Mouse (Mus musculus): ENCODE measurements around the gene Dis3l2. TPM values are rescaled to one million over a fixed set of nuclear protein-coding genes. Genes with fewer than 3 reads are reported as not detected.

Gene Dis3l2
- polyA plus RNA-seq, 1 experiment from 2014 or later: 23.2 TPM

DNA sequence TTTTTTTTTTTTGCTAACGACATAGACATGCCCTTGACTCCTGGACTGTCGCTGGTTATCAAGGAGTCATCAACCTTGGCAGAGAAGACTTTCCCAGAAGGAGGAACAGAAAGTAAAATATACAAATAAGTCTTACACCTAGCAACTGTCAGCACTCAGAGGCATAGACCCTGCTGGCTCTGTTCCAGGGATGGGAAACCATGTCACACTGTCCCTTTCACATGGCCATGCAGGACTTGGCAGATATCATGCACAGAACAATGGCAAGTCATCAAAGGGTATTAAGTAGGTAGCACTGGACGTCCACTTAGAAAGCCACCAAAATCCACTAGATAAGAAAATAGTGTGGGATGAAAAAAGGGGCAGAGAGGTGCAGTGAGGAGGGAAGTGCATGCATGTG, 46.5 kb downstream of the Dis3l2 start:
- WGBS: 69% methylated on average over 3 of the region's 3 CpGs
- Histone ChIP-seq H3K36me3 (peaks cover 9% of the 10 kb centered on the region; the same call in 1 of the 2 replicates), H3K27ac (no peak overlapping the region), H3K4me3 (no peak overlapping the region), H3K27me3 (ENCODE audit: insufficient read depth, poor library complexity, severe bottlenecking) (no peaks in the 10 kb centered on the region), H3K9me3 (no peaks in the 10 kb centered on the region), H3K4me1 (no peaks in the 10 kb centered on the region)
- no peak for DNase-seq (ENCODE audit: low spot score)

DNA sequence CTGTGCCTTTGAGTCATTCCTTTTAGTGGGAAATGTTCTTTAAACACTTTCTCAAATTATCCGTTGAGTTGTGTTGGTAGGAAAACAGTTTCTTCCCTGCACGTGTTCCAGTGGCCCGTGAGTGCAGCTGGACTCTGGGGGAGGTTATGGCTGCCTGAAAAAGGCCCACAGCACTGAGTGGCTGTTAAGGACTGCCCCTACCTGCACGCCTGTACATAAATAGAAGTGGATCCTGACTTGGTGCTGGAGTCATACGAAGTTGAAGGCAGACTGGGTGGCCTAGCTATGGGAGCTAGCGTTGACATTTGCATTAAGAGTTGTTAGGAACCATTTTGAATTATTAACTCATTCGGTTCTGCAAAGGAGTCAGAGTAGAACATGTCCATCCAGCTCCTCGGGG, 49.8 kb downstream of the Dis3l2 start:
- Histone ChIP-seq H3K4me3 (no peak overlapping the region), H3K9me3 (no peaks in the 10 kb centered on the region), H3K27ac (no peak overlapping the region), H3K36me3 (peaks cover 4% of the 10 kb centered on the region; the same call in 1 of the 2 replicates), H3K4me1 (no peaks in the 10 kb centered on the region), H3K27me3 (ENCODE audit: insufficient read depth, poor library complexity, severe bottlenecking) (no peaks in the 10 kb centered on the region)
- no peak for DNase-seq (ENCODE audit: low spot score)
- 83% methylated on average over 8 of the region's 8 CpGs for WGBS

DNA sequence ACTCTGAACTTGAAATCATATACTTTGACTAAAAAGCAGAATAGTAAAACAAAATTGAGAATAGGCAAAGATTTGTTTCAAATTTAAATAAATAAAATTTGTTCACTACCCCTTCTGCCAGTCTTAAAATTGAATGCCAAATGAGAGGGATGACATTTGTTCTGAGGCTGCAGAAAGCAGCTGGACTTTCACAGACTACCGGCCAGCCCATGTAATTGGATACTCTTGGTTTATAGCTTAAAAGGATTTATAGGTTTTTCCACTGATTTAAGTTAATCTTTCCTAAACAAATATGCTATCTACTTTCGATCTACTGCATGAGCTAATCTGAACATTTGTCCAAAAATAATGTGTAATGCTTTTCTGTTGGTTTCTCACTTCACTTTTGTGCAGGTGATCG, 50.7 kb downstream of the Dis3l2 start:
- no peak for DNase-seq (ENCODE audit: low spot score)

DNA sequence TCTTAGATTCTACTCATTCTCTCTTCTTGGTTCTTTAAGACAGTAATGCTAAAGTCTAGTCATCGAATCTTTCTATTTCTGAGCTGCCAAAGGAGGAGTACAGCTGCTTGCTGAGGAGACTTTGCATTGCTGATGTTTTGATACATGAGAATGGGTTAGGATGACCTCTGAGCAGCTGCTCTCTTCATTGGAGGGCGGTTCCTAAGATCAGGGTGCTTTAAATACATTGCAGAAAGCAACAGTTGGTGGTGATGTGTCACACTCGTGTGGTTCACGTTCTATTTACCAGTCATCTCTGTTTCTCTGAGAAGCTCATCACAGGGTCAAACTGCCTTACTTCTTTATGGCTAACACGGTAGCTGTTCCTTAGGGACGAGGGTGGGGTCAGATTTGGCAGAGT, 54.5 kb downstream of the Dis3l2 start:
- H3K4me3 ChIP-seq: no peak overlapping the region
- H3K27ac ChIP-seq: no peak overlapping the region
- H3K4me1 ChIP-seq: no peaks in the 10 kb centered on the region
- no peaks in the 10 kb centered on the region for H3K9me3 ChIP-seq
- H3K27me3 ChIP-seq (ENCODE audit: insufficient read depth, poor library complexity, severe bottlenecking): no peaks in the 10 kb centered on the region
- 79% methylated on average over 6 of the region's 6 CpGs for WGBS
- no peak for DNase-seq (ENCODE audit: low spot score)
- 0 out of 2 replicates have a peak, but pooled peaks cover 9% of the 10 kb centered on the region for H3K36me3 ChIP-seq

More for the DNA sequence above, 50.7 kb downstream of the Dis3l2 start:
- H3K27me3 ChIP-seq (ENCODE audit: insufficient read depth, poor library complexity, severe bottlenecking): no peaks in the 10 kb centered on the region
- H3K4me3 ChIP-seq: no peak overlapping the region
- peaks cover 4% of the 10 kb centered on the region; the same call in 1 of the 2 replicates for H3K36me3 ChIP-seq
- no peak overlapping the region for H3K27ac ChIP-seq
- 86% methylated on average over 3 of the region's 3 CpGs for WGBS
- no peaks in the 10 kb centered on the region for H3K4me1 ChIP-seq
- no peaks in the 10 kb centered on the region for H3K9me3 ChIP-seq

DNA sequence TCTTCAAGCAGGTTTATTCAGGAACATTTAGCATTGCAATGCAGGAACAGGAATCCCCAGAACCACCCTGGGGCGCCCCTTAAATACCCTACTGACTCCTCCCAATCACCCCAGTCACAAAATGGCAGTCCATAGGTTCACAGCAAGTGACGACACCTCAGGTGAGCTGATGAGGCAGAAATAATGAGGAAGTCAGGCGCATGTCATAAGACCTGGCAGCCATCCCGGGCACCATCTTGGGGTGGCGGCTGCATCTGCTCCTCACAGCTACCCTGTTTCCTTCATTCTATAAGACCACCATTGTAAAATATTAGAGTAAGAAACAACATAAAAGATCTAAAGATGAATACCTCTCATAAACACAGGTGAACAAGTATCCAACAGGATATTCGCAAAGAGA, 58.6 kb downstream of the Dis3l2 start:
- H3K27ac ChIP-seq: no peak overlapping the region
- H3K9me3 ChIP-seq: no peaks in the 10 kb centered on the region
- H3K4me1 ChIP-seq: no peaks in the 10 kb centered on the region
- 0 out of 2 replicates have a peak, but pooled peaks cover 14% of the 10 kb centered on the region for H3K36me3 ChIP-seq
- no peak for DNase-seq (ENCODE audit: low spot score)
- no peaks in the 10 kb centered on the region for H3K27me3 ChIP-seq (ENCODE audit: insufficient read depth, poor library complexity, severe bottlenecking)
- 94% methylated on average over 6 of the region's 6 CpGs for WGBS
- H3K4me3 ChIP-seq: no peak overlapping the region

DNA sequence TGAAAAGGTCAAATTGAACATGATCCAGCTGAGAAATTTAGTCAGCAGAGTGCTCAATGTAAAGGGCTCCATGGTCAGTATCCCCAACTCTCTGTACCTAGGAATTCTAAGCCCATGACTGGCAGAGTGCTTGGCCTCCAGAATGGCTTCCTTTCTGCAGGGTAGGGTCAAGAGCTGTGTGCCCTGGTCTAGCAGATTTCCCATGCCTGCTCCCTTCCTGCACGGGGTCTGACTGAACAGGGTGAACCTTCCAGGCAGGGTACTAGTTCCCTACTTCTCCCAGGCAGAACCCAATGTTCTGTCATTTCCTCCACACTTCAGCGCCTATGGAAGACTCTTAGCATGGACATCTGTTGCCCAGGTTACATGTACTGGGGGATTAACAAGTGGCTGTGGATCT, 97.6 kb downstream of the Dis3l2 start:
- Histone ChIP-seq H3K4me1 (no peaks in the 10 kb centered on the region), H3K9me3 (no peaks in the 10 kb centered on the region), H3K36me3 (0 out of 2 replicates have a peak, but pooled peaks cover 2% of the 10 kb centered on the region), H3K27me3 (ENCODE audit: insufficient read depth, poor library complexity, severe bottlenecking) (no peaks in the 10 kb centered on the region), H3K4me3 (no peak overlapping the region), H3K27ac (no peak overlapping the region)
- no peak for DNase-seq (ENCODE audit: low spot score)
- 88% methylated on average over 2 of the region's 2 CpGs for WGBS

DNA sequence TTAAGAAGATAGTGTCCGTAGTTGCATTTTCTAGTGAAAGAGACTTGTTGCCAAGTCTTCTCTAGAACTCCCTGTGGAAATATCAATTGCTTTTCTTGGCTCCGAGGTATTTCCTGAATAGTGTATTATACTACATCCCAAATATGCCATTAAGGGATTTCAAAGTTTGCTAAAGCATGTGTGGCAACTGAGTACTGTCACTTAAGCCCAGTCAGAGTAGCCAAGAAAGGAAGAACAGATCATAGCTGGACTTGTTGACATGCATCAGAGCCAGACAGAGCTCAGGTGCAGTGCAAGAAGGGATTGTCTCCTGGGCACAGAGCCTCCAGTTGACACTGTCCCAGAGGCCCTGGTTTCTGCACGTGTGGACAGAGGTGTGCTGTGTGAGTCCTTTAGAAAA, 108.1 kb downstream of the Dis3l2 start:
- H3K4me3 ChIP-seq: no peak overlapping the region
- no peak overlapping the region for H3K27ac ChIP-seq
- no peaks in the 10 kb centered on the region for H3K4me1 ChIP-seq
- H3K9me3 ChIP-seq: no peaks in the 10 kb centered on the region
- no peaks in the 10 kb centered on the region for H3K27me3 ChIP-seq (ENCODE audit: insufficient read depth, poor library complexity, severe bottlenecking)
- WGBS: 71% methylated on average over 3 of the region's 3 CpGs
- H3K36me3 ChIP-seq: 0 out of 2 replicates have a peak, but pooled peaks cover 4% of the 10 kb centered on the region
- DNase-seq (ENCODE audit: low spot score): no peak

DNA sequence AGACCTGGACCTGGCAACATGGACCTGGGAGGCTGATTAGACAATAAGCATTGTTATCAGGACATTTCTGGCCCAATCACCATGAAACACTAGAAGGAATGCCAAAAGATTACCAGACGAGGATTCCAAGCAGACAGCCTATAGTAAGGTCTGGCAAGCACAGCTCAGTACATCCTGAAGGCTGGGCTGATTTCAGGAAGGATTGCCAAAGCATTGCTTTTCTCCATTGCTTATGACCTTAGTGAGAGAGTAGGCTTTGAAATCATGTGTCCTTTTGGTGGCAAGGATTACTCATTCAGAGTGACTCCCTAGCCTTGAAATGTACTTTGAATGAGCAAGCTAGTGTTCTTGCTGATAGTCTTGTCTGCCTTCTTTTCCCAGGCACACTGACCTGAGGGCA, 118.7 kb downstream of the Dis3l2 start:
- 35% methylated on average over 1 of the region's 1 CpGs for WGBS

DNA sequence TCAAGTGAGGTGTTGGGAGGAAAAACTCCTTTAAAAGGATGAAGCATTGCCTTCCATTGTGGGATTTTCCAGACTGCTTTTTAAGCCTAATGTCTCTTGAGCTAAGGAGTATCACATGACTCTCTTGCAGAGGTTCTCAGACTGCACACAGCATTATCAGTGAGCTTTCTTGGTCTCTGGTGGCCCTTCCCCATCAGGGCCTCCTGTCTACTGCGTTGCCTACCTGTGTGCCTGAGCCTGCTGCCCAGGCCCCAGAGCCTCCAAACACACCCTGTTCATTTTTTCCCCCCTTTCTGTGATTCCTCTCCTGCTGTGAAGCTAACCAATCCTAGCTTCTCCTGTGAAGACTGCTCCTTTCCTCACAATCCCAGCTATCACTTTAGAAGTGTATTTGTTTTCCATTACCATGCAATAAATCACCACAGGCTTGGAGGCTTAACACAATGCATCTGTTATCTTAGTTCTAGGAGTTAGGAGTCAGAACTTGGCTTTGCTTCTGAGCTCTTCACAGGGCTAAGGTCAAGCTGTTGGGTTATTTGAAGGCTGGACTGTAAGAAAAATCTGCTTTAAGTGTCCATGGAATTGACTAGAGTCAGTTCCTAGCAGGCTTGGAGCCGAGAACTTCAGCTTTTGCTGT, 130.9 kb downstream of the Dis3l2 start:
- no peak for DNase-seq (ENCODE audit: low spot score)
- Histone ChIP-seq H3K4me1 (peaks cover 7% of the 10 kb centered on the region), H3K4me3 (no peak overlapping the region), H3K27me3 (ENCODE audit: insufficient read depth, poor library complexity, severe bottlenecking) (no peaks in the 10 kb centered on the region), H3K27ac (no peak overlapping the region), H3K9me3 (no peaks in the 10 kb centered on the region), H3K36me3 (no peaks in the 10 kb centered on the region)
- 62% methylated on average over 2 of the region's 2 CpGs for WGBS

More for the DNA sequence above, 118.7 kb downstream of the Dis3l2 start:
- Histone ChIP-seq H3K27me3 (ENCODE audit: insufficient read depth, poor library complexity, severe bottlenecking) (no peaks in the 10 kb centered on the region), H3K4me3 (no peak overlapping the region), H3K36me3 (no peaks in the 10 kb centered on the region), H3K9me3 (no peaks in the 10 kb centered on the region), H3K27ac (no peak overlapping the region), H3K4me1 (no peaks in the 10 kb centered on the region)
- DNase-seq (ENCODE audit: low spot score): no peak

DNA sequence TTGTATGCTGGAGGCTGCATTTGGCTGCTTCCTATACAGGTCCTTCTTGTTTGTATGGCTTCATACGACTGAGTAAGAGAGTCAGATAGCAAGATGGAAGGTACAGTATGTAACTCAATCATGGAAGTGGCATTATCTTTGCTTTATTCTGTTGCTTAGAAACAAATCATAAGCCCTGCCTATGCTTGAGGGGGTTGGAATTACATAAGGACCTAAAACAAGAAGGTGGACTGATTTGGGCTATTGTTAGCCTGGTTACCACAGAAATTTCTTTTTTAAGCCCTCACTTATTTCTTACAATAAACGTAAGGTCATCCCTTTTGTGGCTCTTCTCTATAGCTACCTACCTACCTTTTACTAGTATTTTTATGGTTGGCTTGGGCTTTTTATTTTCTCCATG, 131.4 kb downstream of the Dis3l2 start:
- no peak overlapping the region for H3K27ac ChIP-seq
- H3K9me3 ChIP-seq: no peaks in the 10 kb centered on the region
- H3K27me3 ChIP-seq (ENCODE audit: insufficient read depth, poor library complexity, severe bottlenecking): no peaks in the 10 kb centered on the region
- no peak for DNase-seq (ENCODE audit: low spot score)
- no peak overlapping the region for H3K4me3 ChIP-seq
- H3K36me3 ChIP-seq: no peaks in the 10 kb centered on the region
- peaks cover 7% of the 10 kb centered on the region for H3K4me1 ChIP-seq
- 70% methylated on average over 2 of the region's 2 CpGs for WGBS

DNA sequence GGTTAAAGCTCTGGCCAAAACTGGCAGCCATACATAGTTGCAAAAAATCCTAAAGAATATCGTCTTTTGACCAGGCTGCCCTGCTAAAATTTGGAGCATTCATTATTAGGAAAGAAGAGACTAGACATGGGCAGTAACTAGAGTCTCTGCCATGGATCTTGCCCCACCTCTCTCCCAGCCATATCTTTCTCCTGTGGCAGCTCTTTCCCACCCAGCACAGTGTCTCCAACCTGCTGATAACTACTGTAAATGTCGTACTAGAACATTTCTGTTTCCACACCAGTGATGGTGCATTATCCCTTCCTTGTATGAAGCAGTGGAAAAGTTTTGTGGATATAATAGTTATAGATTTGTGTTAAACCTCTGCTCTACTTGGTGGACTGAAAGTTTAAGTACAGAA, 147.1 kb downstream of the Dis3l2 start:
- no peaks in the 10 kb centered on the region for H3K36me3 ChIP-seq
- 55% methylated on average over 2 of the region's 2 CpGs for WGBS
- no peak overlapping the region for H3K4me3 ChIP-seq
- peaks cover 3% of the 10 kb centered on the region; the same call in 1 of the 2 replicates for H3K4me1 ChIP-seq
- no peak overlapping the region for H3K27ac ChIP-seq
- H3K27me3 ChIP-seq (ENCODE audit: insufficient read depth, poor library complexity, severe bottlenecking): no peaks in the 10 kb centered on the region
- no peaks in the 10 kb centered on the region for H3K9me3 ChIP-seq
- DNase-seq (ENCODE audit: low spot score): no peak

DNA sequence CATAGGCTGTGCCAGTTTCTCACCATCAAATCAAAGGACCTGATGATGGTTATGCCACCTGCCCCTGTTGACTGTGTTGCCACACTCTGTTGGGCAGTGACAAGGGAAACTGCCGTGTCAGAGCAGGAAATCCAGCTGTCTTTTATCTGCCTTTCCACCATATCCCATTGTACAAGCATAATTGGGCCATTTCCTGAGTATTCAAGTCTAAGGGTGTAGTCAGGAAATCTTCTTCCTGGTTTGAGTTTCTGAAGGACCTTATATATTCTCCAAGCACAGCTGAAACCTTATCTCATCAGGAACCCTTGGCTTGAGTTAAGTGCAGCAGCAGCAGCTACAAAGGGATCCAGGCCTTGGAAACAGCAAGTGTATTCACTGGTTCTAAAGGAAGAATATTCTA, 155.3 kb downstream of the Dis3l2 start:
- Histone ChIP-seq H3K27me3 (ENCODE audit: insufficient read depth, poor library complexity, severe bottlenecking) (no peaks in the 10 kb centered on the region), H3K4me3 (no peak overlapping the region), H3K27ac (no peak overlapping the region), H3K9me3 (no peaks in the 10 kb centered on the region), H3K36me3 (no peaks in the 10 kb centered on the region), H3K4me1 (peaks cover 13% of the 10 kb centered on the region)
- 67% methylated on average over 1 of the region's 1 CpGs for WGBS
- DNase-seq (ENCODE audit: low spot score): peak; percentile 73

DNA sequence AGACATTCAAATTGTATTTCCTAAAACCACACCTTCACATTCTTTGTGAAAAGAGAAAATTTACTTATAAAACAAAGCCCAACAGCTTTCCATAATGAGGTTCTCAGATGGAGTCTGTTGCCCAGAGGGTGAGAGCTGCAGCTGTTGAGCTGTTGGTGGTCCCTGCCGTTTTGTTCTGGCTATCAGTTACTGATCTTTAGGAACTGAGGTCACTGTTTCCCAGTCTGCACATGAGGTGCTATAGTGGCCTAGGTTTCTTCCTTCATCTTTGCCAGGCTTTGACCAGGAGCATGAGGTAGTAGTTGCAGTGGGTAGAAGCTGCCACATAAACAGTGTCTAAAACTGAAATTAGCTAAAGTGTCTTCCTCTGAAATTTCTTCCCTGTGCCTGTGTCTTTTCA, 155.8 kb downstream of the Dis3l2 start:
- no peak for DNase-seq (ENCODE audit: low spot score)
- Histone ChIP-seq H3K27me3 (ENCODE audit: insufficient read depth, poor library complexity, severe bottlenecking) (no peaks in the 10 kb centered on the region), H3K27ac (no peak overlapping the region; the same call in 1 of the 2 replicates), H3K9me3 (no peaks in the 10 kb centered on the region), H3K4me3 (no peak overlapping the region), H3K4me1 (peaks cover 10% of the 10 kb centered on the region), H3K36me3 (no peaks in the 10 kb centered on the region)
- WGBS: 29% methylated on average over 1 of the region's 1 CpGs

DNA sequence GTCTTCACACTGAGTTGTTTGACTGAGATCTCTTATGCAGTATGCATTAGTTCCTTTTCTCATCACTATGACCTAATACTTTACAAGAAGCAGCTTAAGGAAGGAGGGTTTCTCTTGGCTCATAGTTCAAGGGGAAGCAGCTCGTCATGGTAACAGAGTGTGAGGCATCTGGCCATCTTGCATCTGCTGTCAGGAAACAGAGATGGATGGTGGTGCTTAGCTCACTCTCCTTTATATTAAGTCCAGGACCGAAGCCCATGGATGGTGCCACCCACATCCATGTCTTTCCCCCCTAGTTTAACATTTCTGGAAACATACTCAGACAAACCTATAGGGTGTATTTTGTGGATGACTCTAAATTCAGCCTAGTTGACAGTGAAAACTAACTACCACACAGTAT, 170.1 kb downstream of the Dis3l2 start:
- WGBS: 61% methylated on average over 2 of the region's 2 CpGs
- Histone ChIP-seq H3K4me1 (no peaks in the 10 kb centered on the region), H3K36me3 (no peaks in the 10 kb centered on the region), H3K27me3 (ENCODE audit: insufficient read depth, poor library complexity, severe bottlenecking) (no peaks in the 10 kb centered on the region), H3K27ac (no peak overlapping the region), H3K9me3 (no peaks in the 10 kb centered on the region), H3K4me3 (no peak overlapping the region)
- no peak for DNase-seq (ENCODE audit: low spot score)

Data from heart, embryonic 10.5 days (tissue).